Mouse (Mus musculus) heart, embryonic 10.5 days (tissue): ENCODE results near the gene Rasip1. TPM values are rescaled to one million over a fixed set of nuclear protein-coding genes. Genes with fewer than 3 reads are reported as not detected.
A peak's percentile ranks its signal among the peaks of the same experiment; 100 is the strongest.

ENCODE experiments used
- DNase-seq: peaks from one replicate; pipeline ENCODE4 v3.0.0-alpha.2; 2017; ENCODE audit warnings: low spot score
- H3K27ac ChIP-seq: fragments of 300-500 bp; sonication (generic); 2 replicates; pipeline ENCODE4 v1.5.1; 2016; ENCODE audit warnings: mild to moderate bottlenecking
- H3K27me3 ChIP-seq: fragments of 300-500 bp; sonication (generic); 2 replicates; pipeline ENCODE4 v1.6.1; 2016; ENCODE audit warnings: mild to moderate bottlenecking; ENCODE audit not compliant: poor library complexity, insufficient read depth, severe bottlenecking
- H3K36me3 ChIP-seq: fragments of 300-500 bp; sonication (generic); 2 replicates; pipeline ENCODE4 v1.6.1; 2016; ENCODE audit warnings: mild to moderate bottlenecking, moderate library complexity
- H3K4me1 ChIP-seq: fragments of 300-500 bp; sonication (generic); 2 replicates; pipeline ENCODE4 v1.6.1; 2016; ENCODE audit warnings: mild to moderate bottlenecking
- H3K4me3 ChIP-seq: fragments of 300-500 bp; sonication (generic); 2 replicates; pipeline ENCODE4 v1.5.1; 2016; ENCODE audit warnings: mild to moderate bottlenecking, moderate library complexity
- H3K9me3 ChIP-seq: fragments of 300-500 bp; sonication (generic); 2 replicates; pipeline ENCODE4 v1.6.1; 2016; ENCODE audit warnings: mild to moderate bottlenecking, moderate library complexity
- WGBS: fragments of 180-500 bp; shearing (Covaris S2); methylation state at CpG from one replicate; pipeline ENCODE4 v1.1.7; 2016; 5-methylcytosine and 5-hydroxymethylcytosine counted together
- polyA plus RNA-seq: library from polyadenylated mRNA; unstranded; fragments of >200 nt; fragmentation: Nextera tagmentation; extraction: Ambion mirVana; gene quantifications from 2 replicates; pipeline ENCODE4 v1.2.1, GENCODE M21; 2016

The Rasip1 gene
- polyA plus RNA-seq, 1 experiment from 2014 or later, result 20.5 TPM

- Histone ChIP-seq H3K4me3 (peak overlapping the region; percentile 29; the same call in 1 of the 2 replicates), H3K27me3 (no peaks in the 10 kb centered on the region), H3K4me1 (peaks cover 20% of the 10 kb centered on the region), H3K27ac (no peak overlapping the region), H3K9me3 (no peaks in the 10 kb centered on the region), H3K36me3 (no peaks in the 10 kb centered on the region)
- DNase-seq, result no peak
- WGBS, result 37% methylated on average over 18 of the region's 18 CpGs
These were observed 28.1 kb upstream of the Rasip1 start for GRCm38 (mm10) chr7:45598960-45599879.

- 76% methylated on average over 9 of the region's 9 CpGs for WGBS
- Histone ChIP-seq H3K27ac (no peak overlapping the region), H3K36me3 (no peaks in the 10 kb centered on the region), H3K9me3 (no peaks in the 10 kb centered on the region), H3K4me1 (no peaks in the 10 kb centered on the region), H3K4me3 (no peak overlapping the region), H3K27me3 (no peaks in the 10 kb centered on the region)
- no peak for DNase-seq
These were observed 21.5 kb upstream of the Rasip1 start for GRCm38 (mm10) chr7:45605704-45606289.

GRCm38 (mm10) chr7:45609511-45609910 lies 17.8 kb upstream of the Rasip1 start:
- 0 out of 2 replicates have a peak, but pooled peaks cover 7% of the 10 kb centered on the region for H3K27me3 ChIP-seq
- no peaks in the 10 kb centered on the region for H3K9me3 ChIP-seq
- no peaks in the 10 kb centered on the region for H3K36me3 ChIP-seq
- H3K4me1 ChIP-seq, result no peaks in the 10 kb centered on the region
- no peak overlapping the region for H3K27ac ChIP-seq
- no peak overlapping the region for H3K4me3 ChIP-seq
- 51% methylated on average over 1 of the region's 1 CpGs for WGBS
- no peak for DNase-seq

GRCm38 (mm10) chr7:45616277-45616676 lies 11.0 kb upstream of the Rasip1 start:
- DNase-seq, result no peak
- 22% methylated on average over 6 of the region's 6 CpGs for WGBS
- no peak overlapping the region for H3K27ac ChIP-seq
- H3K36me3 ChIP-seq, result no peaks in the 10 kb centered on the region
- H3K4me1 ChIP-seq, result peaks cover 6% of the 10 kb centered on the region
- peaks cover 68% of the 10 kb centered on the region for H3K27me3 ChIP-seq
- no peaks in the 10 kb centered on the region for H3K9me3 ChIP-seq
- no peak overlapping the region for H3K4me3 ChIP-seq

- Histone ChIP-seq H3K4me3 (peak within 1 kb of the TSS; percentile 33), H3K27ac (no peak within 1 kb of the TSS), H3K9me3 (no peaks in the 10 kb centered on the region), H3K36me3 (no peaks in the 10 kb centered on the region), H3K4me1 (peaks cover 8% of the 10 kb centered on the region), H3K27me3 (peaks cover 68% of the 10 kb centered on the region)
- DNase-seq, result no peak
- WGBS, result 8% methylated on average over 31 of the region's 31 CpGs
These were observed 10.1 kb upstream of the Rasip1 start, which contains the start of gene Fut1 for GRCm38 (mm10) chr7:45617042-45617695. Gene Fut1 (plus strand): TSS chr7:45617289.

- 77% methylated on average over 5 of the region's 5 CpGs for WGBS
- Histone ChIP-seq H3K27me3 (peaks cover 73% of the 10 kb centered on the region), H3K27ac (no peak overlapping the region), H3K4me1 (peaks cover 8% of the 10 kb centered on the region), H3K4me3 (no peak overlapping the region), H3K36me3 (no peaks in the 10 kb centered on the region), H3K9me3 (no peaks in the 10 kb centered on the region)
- no peak for DNase-seq
These were observed 9.0 kb upstream of the Rasip1 start for GRCm38 (mm10) chr7:45618316-45618715.

- Histone ChIP-seq H3K4me1 (peaks cover 8% of the 10 kb centered on the region), H3K9me3 (no peaks in the 10 kb centered on the region), H3K36me3 (no peaks in the 10 kb centered on the region), H3K27me3 (peaks cover 73% of the 10 kb centered on the region), H3K27ac (no peak overlapping the region), H3K4me3 (no peak overlapping the region)
- no peak for DNase-seq
- 80% methylated on average over 5 of the region's 5 CpGs for WGBS
These were observed 7.7 kb upstream of the Rasip1 start for GRCm38 (mm10) chr7:45619592-45619991.

- Histone ChIP-seq H3K36me3 (no peaks in the 10 kb centered on the region), H3K9me3 (no peaks in the 10 kb centered on the region), H3K4me1 (peaks cover 8% of the 10 kb centered on the region), H3K27me3 (peaks cover 71% of the 10 kb centered on the region), H3K4me3 (peak within 1 kb of the TSS; percentile 10; the same call in 1 of the 2 replicates), H3K27ac (no peak within 1 kb of the TSS)
- WGBS, result 16% methylated on average over 9 of the region's 9 CpGs
- DNase-seq, result peak; percentile 82
These were observed 5.8 kb upstream of the Rasip1 start, which contains the start of gene Izumo1 for GRCm38 (mm10) chr7:45621443-45621842. Gene Izumo1 (plus strand): TSS chr7:45621811.

- WGBS, result 90% methylated on average over 11 of the region's 11 CpGs
- H3K4me1 ChIP-seq, result peaks cover 6% of the 10 kb centered on the region
- DNase-seq, result no peak
- H3K27ac ChIP-seq, result no peak overlapping the region
- peaks cover 71% of the 10 kb centered on the region for H3K27me3 ChIP-seq
- no peaks in the 10 kb centered on the region for H3K9me3 ChIP-seq
- H3K4me3 ChIP-seq, result no peak overlapping the region
- no peaks in the 10 kb centered on the region for H3K36me3 ChIP-seq
These were observed 3.8 kb upstream of the Rasip1 start for GRCm38 (mm10) chr7:45623507-45623906.

- 67% methylated on average over 3 of the region's 3 CpGs for WGBS
These were observed 2.6 kb upstream of the Rasip1 start for GRCm38 (mm10) chr7:45624718-45625117.

GRCm38 (mm10) chr7:45625481-45625880 lies 1.8 kb upstream of the Rasip1 start:
- no peaks in the 10 kb centered on the region for H3K9me3 ChIP-seq
- DNase-seq, result no peak
- 0 out of 2 replicates have a peak, but pooled peaks cover under 1% of the 10 kb centered on the region for H3K36me3 ChIP-seq
- peaks cover 18% of the 10 kb centered on the region for H3K4me1 ChIP-seq
- peaks cover 65% of the 10 kb centered on the region for H3K27me3 ChIP-seq
- no peak overlapping the region for H3K27ac ChIP-seq
- no peak overlapping the region for H3K4me3 ChIP-seq
- 91% methylated on average over 8 of the region's 8 CpGs for WGBS

More at GRCm38 (mm10) chr7:45624718-45625117, 2.6 kb upstream of the Rasip1 start:
- H3K4me3 ChIP-seq, result no peak overlapping the region
- no peak for DNase-seq
- no peaks in the 10 kb centered on the region for H3K9me3 ChIP-seq
- H3K27me3 ChIP-seq, result peaks cover 68% of the 10 kb centered on the region
- peaks cover 13% of the 10 kb centered on the region for H3K4me1 ChIP-seq
- H3K36me3 ChIP-seq, result no peaks in the 10 kb centered on the region
- no peak overlapping the region for H3K27ac ChIP-seq

GRCm38 (mm10) chr7:45626571-45627076 lies 664 bp upstream of the Rasip1 start:
- no peaks in the 10 kb centered on the region for H3K9me3 ChIP-seq
- H3K36me3 ChIP-seq, result 0 out of 2 replicates have a peak, but pooled peaks cover 4% of the 10 kb centered on the region
- 70% methylated on average over 7 of the region's 7 CpGs for WGBS
- no peak for DNase-seq
- H3K4me1 ChIP-seq, result peaks cover 16% of the 10 kb centered on the region
- H3K27ac ChIP-seq, result peak overlapping the region; percentile 91; the same call in 1 of the 2 replicates
- peaks cover 73% of the 10 kb centered on the region for H3K27me3 ChIP-seq
- H3K4me3 ChIP-seq, result no peak overlapping the region
